Mouse (Mus musculus) Patski (cell line): ENCODE results near the gene Ciart. TPM values are rescaled to one million over a fixed set of nuclear protein-coding genes. Genes with fewer than 3 reads are reported as not detected.
"Not testable (repeated sequence)": the region's sequence is repeated elsewhere in the genome, so short reads cannot be mapped to it uniquely, and the experiment has no call there.

Experiments used
- ATAC-seq: fragments of 100-300 bp; one replicate; pipeline ENCODE4 v1.8.0; 2021
- CTCF ChIA-PET: fragments of 350-600 bp; sonication (Branson Sonifier 250); formaldehyde crosslinking; loops from one replicate; lab custom pipeline; 2022; ENCODE audit warnings: inconsistent platforms; lab: Charles Lee
- POLR2A ChIA-PET: fragments of 350-600 bp; sonication (Branson Sonifier 250); formaldehyde crosslinking; loops from one replicate; lab custom pipeline; 2022; ENCODE audit warnings: antibody characterized with exemption, inconsistent platforms; lab: Charles Lee
- DNase-seq: peaks from one replicate; pipeline ENCODE4 v3.0.0-alpha.2; 2011; ENCODE audit warnings: low read depth, low spot score
- H3K27me3 ChIP-seq: fragments of 371-371 bp; one replicate; pipeline ENCODE4 v1.5.1; 2021
- CTCF ChIP-seq: fragments of 100-300 bp; IDR thresholded peaks from one replicate; pipeline ENCODE4 v1.5.1; 2021
- in situ Hi-C: fragments of 300-500 bp; cut with MboI; formaldehyde crosslinking; loops from 3 replicates; pipeline ENCODE4 v1.11.1; 2018; ENCODE audit warnings: low pct_unique_long_range_greater_than_20kb, mixed read lengths
- polyA plus RNA-seq: library from polyadenylated mRNA; unstranded; gene quantifications from one replicate; pipeline ENCODE4 v1.2.3, GENCODE M21; 2021

Ciart gene
- polyA plus RNA-seq, 1 experiment from 2014 or later = 6.8 TPM

GRCm38 (mm10) chr3:95867408-95867807, 14.6 kb downstream of the Ciart start:
- CTCF ChIA-PET = interaction anchor here (1.2 kb wide), 1 partner anchor 98 kb away, joined by 3 read pairs; no protein-coding TSS in a partner anchor
- in situ Hi-C loops = no loop called here
- POLR2A ChIA-PET = interaction anchor here (0.6 to 0.7 kb wide), 2 partner anchors 9 to 17 kb away, joined by 3 to 4 read pairs; no protein-coding TSS in a partner anchor
- DNase-seq (no peak), ATAC-seq (no peak)
- no peaks in the 10 kb centered on the region for H3K27me3 ChIP-seq
- no peak for TF ChIP-seq CTCF

- in situ Hi-C loops = no loop called here
- H3K27me3 ChIP-seq = no peaks in the 10 kb centered on the region
- POLR2A ChIA-PET = interaction anchor here (0.6 to 1.0 kb wide), 2 partner anchors 12 to 164 kb away, joined by 3 read pairs; no protein-coding TSS in a partner anchor
- ATAC-seq = no peak
- no peak for TF ChIP-seq CTCF
- CTCF ChIA-PET = interaction anchor here (1.0 to 2.6 kb wide), 2 partner anchors 40 to 97 kb away, joined by 3 to 12 read pairs; no protein-coding TSS in a partner anchor
- no peak for DNase-seq
These were observed 16.0 kb downstream of the Ciart start for GRCm38 (mm10) chr3:95866071-95866470.

- ChIA-PET CTCF (interaction anchor here (1.0 to 2.6 kb wide), 3 partner anchors 40 to 98 kb away, joined by 3 to 12 read pairs (median 5); no protein-coding TSS in a partner anchor), POLR2A (interaction anchor here (0.6 kb wide), 1 partner anchor 165 kb away, joined by 3 read pairs; no protein-coding TSS in a partner anchor)
- no peak for TF ChIP-seq CTCF
- H3K27me3 ChIP-seq = no peaks in the 10 kb centered on the region
- in situ Hi-C loops = no loop called here
- DNase-seq = no peak
- no peak for ATAC-seq
These were observed 16.5 kb downstream of the Ciart start for GRCm38 (mm10) chr3:95865571-95865970.

- ChIA-PET CTCF (interaction anchor here (1.0 to 2.6 kb wide), 3 partner anchors 41 to 98 kb away, joined by 3 to 12 read pairs (median 5); no protein-coding TSS in a partner anchor), POLR2A (interaction anchor here (0.6 kb wide), 1 partner anchor 23 kb away, joined by 3 read pairs; no protein-coding TSS in a partner anchor)
- H3K27me3 ChIP-seq = no peaks in the 10 kb centered on the region
- no peak for DNase-seq
- TF ChIP-seq CTCF = no peak
- ATAC-seq = no peak
- in situ Hi-C loops = no loop called here
These were observed 17.0 kb downstream of the Ciart start for GRCm38 (mm10) chr3:95865050-95865449.

- DNase-seq = no peak
- TF ChIP-seq CTCF = no peak
- CTCF ChIA-PET = interaction anchor here (1.8 kb wide), 1 partner anchor 44 kb away, joined by 5 read pairs; no protein-coding TSS in a partner anchor
- in situ Hi-C loops = no loop called here
- no peak for ATAC-seq
- no peaks in the 10 kb centered on the region for H3K27me3 ChIP-seq
- POLR2A ChIA-PET = no interaction called here
These were observed 18.5 kb downstream of the Ciart start for GRCm38 (mm10) chr3:95863578-95863977.

GRCm38 (mm10) chr3:95861796-95862195, 20.3 kb downstream of the Ciart start:
- ChIA-PET POLR2A (interaction anchor here (0.7 kb wide), 3 partner anchors 22 to 174 kb away, joined by 3 to 4 read pairs (median 4); partner anchors contain the start of gene Adamtsl4), CTCF (interaction anchor here (0.8 to 1.0 kb wide), 4 partner anchors 9 to 102 kb away, joined by 3 to 8 read pairs (median 3); partner anchors contain the start of gene Mrps21)
- ATAC-seq (peak; percentile 84), DNase-seq (peak; percentile 83)
- in situ Hi-C loops = no loop called here
- no peaks in the 10 kb centered on the region for H3K27me3 ChIP-seq
- TF ChIP-seq CTCF = no peak

GRCm38 (mm10) chr3:95861216-95861615, 20.8 kb downstream of the Ciart start:
- ATAC-seq (no peak), DNase-seq (no peak)
- POLR2A ChIA-PET = interaction anchor here (0.7 kb wide), 1 partner anchor 43 kb away, joined by 3 read pairs; no protein-coding TSS in a partner anchor
- peak; percentile 80 for TF ChIP-seq CTCF
- CTCF ChIA-PET = interaction anchor here (0.8 to 1.0 kb wide), 4 partner anchors 10 to 102 kb away, joined by 3 to 8 read pairs (median 3); partner anchors contain the start of gene Mrps21
- in situ Hi-C loops = no loop called here
- no peaks in the 10 kb centered on the region for H3K27me3 ChIP-seq

- DNase-seq (no peak), ATAC-seq (no peak)
- in situ Hi-C loops = no loop called here
- TF ChIP-seq CTCF = peak; percentile 49
- CTCF ChIA-PET = no interaction called here
- POLR2A ChIA-PET = no interaction called here
- H3K27me3 ChIP-seq = no peaks in the 10 kb centered on the region
These were observed 21.7 kb downstream of the Ciart start for GRCm38 (mm10) chr3:95860323-95860722.

GRCm38 (mm10) chr3:95858278-95858677, 23.8 kb downstream of the Ciart start:
- ChIA-PET POLR2A (interaction anchor here (0.6 to 0.7 kb wide), 4 partner anchors 9 to 174 kb away, joined by 3 to 6 read pairs (median 4); no protein-coding TSS in a partner anchor), CTCF (interaction anchor here (1.3 kb wide), 1 partner anchor 183 kb away, joined by 3 read pairs; no protein-coding TSS in a partner anchor)
- DNase-seq, in situ Hi-C loops, H3K27me3 ChIP-seq, ATAC-seq: not testable (repeated sequence)
- peak; percentile 25 for TF ChIP-seq CTCF

GRCm38 (mm10) chr3:95857050-95857449, 25.0 kb downstream of the Ciart start:
- CTCF ChIA-PET = interaction anchor here (1.3 kb wide), 1 partner anchor 107 kb away, joined by 6 read pairs; no protein-coding TSS in a partner anchor
- in situ Hi-C loops, ATAC-seq, H3K27me3 ChIP-seq, DNase-seq: not testable (repeated sequence)
- POLR2A ChIA-PET = interaction anchor here (1.8 kb wide), 1 partner anchor 13 kb away, joined by 5 read pairs; no protein-coding TSS in a partner anchor
